Comparison of ENCODE assay signal across 25 mouse cellular contexts in genomic region chr2:141830496-141830895, GRCm38 (mm10).
"Had no signal": no experiment of that assay in that cellular context is flagged by ENCODE, and none has a peak within 500 bp of the region (broad histone marks: within the 10 kb centered on the region; RNA-seq: fewer than 3 reads in every experiment).

No protein-coding gene starts in this region.

- H3K4me2 ChIP-seq: forebrain, embryonic 15.5 days; heart, embryonic 11.5 days; heart, embryonic 13.5 days; heart, embryonic 15.5 days; hindbrain, embryonic 13.5 days; hindbrain, embryonic 15.5 days; limb, embryonic 12.5 days; liver, embryonic 11.5 days; liver, embryonic 13.5 days; liver, embryonic 15.5 days had no signal

- H3K27me3 ChIP-seq: forebrain, embryonic 15.5 days; heart, embryonic 13.5 days; heart, embryonic 15.5 days; hindbrain, embryonic 13.5 days; hindbrain, embryonic 15.5 days; limb, embryonic 12.5 days; liver, embryonic 13.5 days; liver, embryonic 15.5 days had no signal

- H3K9me3 ChIP-seq: forebrain, embryonic 15.5 days; heart, embryonic 13.5 days; heart, embryonic 15.5 days; hindbrain, embryonic 13.5 days; hindbrain, embryonic 15.5 days; limb, embryonic 10.5 days; limb, embryonic 12.5 days; liver, embryonic 13.5 days; liver, embryonic 15.5 days had no signal

- H3K36me3 ChIP-seq: forebrain, embryonic 15.5 days; heart, embryonic 13.5 days; heart, embryonic 15.5 days; hindbrain, embryonic 13.5 days; hindbrain, embryonic 15.5 days; limb, embryonic 10.5 days; limb, embryonic 12.5 days; liver, embryonic 13.5 days; liver, embryonic 15.5 days had no signal

- H3K27ac ChIP-seq: forebrain, embryonic 15.5 days; heart, adult 2 months; heart, embryonic 13.5 days; heart, embryonic 15.5 days; hindbrain, embryonic 13.5 days; hindbrain, embryonic 15.5 days; hindbrain, postnatal 0 days; kidney, postnatal 0 days; layer of hippocampus, adult 2 months; left cerebral cortex, adult 2 months; limb, embryonic 10.5 days; limb, embryonic 12.5 days; liver, embryonic 13.5 days; liver, embryonic 15.5 days had no signal

- ATAC-seq: forebrain, embryonic 15.5 days; forebrain, postnatal 0 days; hindbrain, postnatal 0 days; intestine, embryonic 16.5 days; liver, postnatal 0 days had no signal

- DNase-seq: forebrain, postnatal 0 days; gastrocnemius, postnatal 14 days; gastrocnemius, postnatal 36 days; heart, adult 11 months; heart, adult 2 months; heart, postnatal 14 days; heart, postnatal 36 days; liver; liver, embryonic 13.5 days; liver, postnatal 0 days had no signal

- H3K9ac ChIP-seq: forebrain, embryonic 15.5 days; forebrain, postnatal 0 days; heart, embryonic 13.5 days; heart, embryonic 15.5 days; hindbrain, embryonic 13.5 days; hindbrain, embryonic 15.5 days; limb, embryonic 12.5 days; liver, embryonic 13.5 days; liver, embryonic 15.5 days; liver, postnatal 0 days had no signal

- H3K4me1 ChIP-seq: forebrain, embryonic 15.5 days; heart, embryonic 13.5 days; heart, embryonic 15.5 days; hindbrain, embryonic 13.5 days; hindbrain, embryonic 15.5 days; liver, embryonic 13.5 days; liver, embryonic 15.5 days had no signal

- H3K4me3 ChIP-seq: forebrain, embryonic 15.5 days; heart, adult 2 months; heart, embryonic 13.5 days; heart, embryonic 15.5 days; hindbrain, embryonic 13.5 days; hindbrain, embryonic 15.5 days; layer of hippocampus, adult 2 months; left cerebral cortex, adult 2 months; limb, embryonic 10.5 days; limb, embryonic 12.5 days; liver, embryonic 13.5 days; liver, embryonic 15.5 days had no signal
